Mouse (Mus musculus) megakaryocyte, embryonic 14.5 days (primary cell): ENCODE results near the gene Coq5.

Experiments used
- FLI1 ChIP-seq: IDR thresholded peaks from 2 replicates; pipeline ENCODE4 v1.6.1; 2012; ENCODE audit warnings: low read length, inconsistent platforms, mixed read lengths
- GATA1 ChIP-seq: IDR thresholded peaks from 3 replicates; pipeline ENCODE4 v1.6.1; 2012; ENCODE audit warnings: mixed read lengths, low read length, inconsistent platforms, borderline replicate concordance

- TF ChIP-seq GATA1 (no peak), FLI1 (no peak)
Observed at GRCm38 (mm10) chr5:115274353-115274752, 5.1 kb upstream of the Coq5 start.
